Mouse (Mus musculus): ENCODE measurements around the gene 4930562C15Rik.

GRCm38 (mm10) chr16:4913783-4914735, 78.8 kb downstream of the 4930562C15Rik start:
- no peak for TF ChIP-seq POLR2A (IDR thresholded peaks at IDR 0.05; ENCODE audit: control insufficient read depth, extremely low read depth, insufficient read depth, low read length, poor library complexity)
- TF ChIP-seq CTCF (IDR thresholded peaks at IDR 0.05; ENCODE audit: borderline replicate concordance, control insufficient read depth, extremely low read depth, insufficient read depth, low read length, poor library complexity), result peak; percentile 49; the same call in 1 of the 2 replicates

Data from thymus, adult 2 months (tissue).